Mouse (Mus musculus) neural tube, embryonic 13.5 days (tissue): ENCODE measurements around the gene Cd6. TPM values are rescaled to one million over a fixed set of nuclear protein-coding genes. Genes with fewer than 3 reads are reported as not detected.

Source experiments
- ATAC-seq: fragments of 200-750 bp; cut with Nextera tagmentation; 2 replicates; pipeline ENCODE4 v1.8.0; 2017; ENCODE audit warnings: low read depth, mild to moderate bottlenecking, moderate TSS enrichment, moderate library complexity
- H3K27ac ChIP-seq: fragments of 300-500 bp; sonication (generic); replicated peaks from 2 replicates; pipeline ENCODE4 v1.5.1; 2015; ENCODE audit warnings: moderate library complexity, mild to moderate bottlenecking, inconsistent platforms
- H3K27me3 ChIP-seq: fragments of 300-500 bp; sonication (generic); 2 replicates; pipeline ENCODE4 v1.6.1; 2015; ENCODE audit warnings: mild to moderate bottlenecking, inconsistent platforms
- H3K36me3 ChIP-seq: fragments of 300-500 bp; sonication (generic); 2 replicates; pipeline ENCODE4 v1.6.1; 2015; ENCODE audit warnings: mild to moderate bottlenecking, inconsistent platforms
- H3K4me1 ChIP-seq: fragments of 300-500 bp; sonication (generic); replicated peaks from 2 replicates; pipeline ENCODE4 v1.6.1; 2015; ENCODE audit warnings: inconsistent platforms
- H3K4me2 ChIP-seq: fragments of 300-500 bp; sonication (generic); 2 replicates; pipeline ENCODE4 v1.6.1; 2015; ENCODE audit warnings: inconsistent platforms, mild to moderate bottlenecking, moderate library complexity
- H3K4me3 ChIP-seq: fragments of 300-500 bp; sonication (generic); 2 replicates; pipeline ENCODE4 v1.5.1; 2015; ENCODE audit warnings: mild to moderate bottlenecking, inconsistent platforms
- H3K9ac ChIP-seq: fragments of 300-500 bp; sonication (generic); 2 replicates; pipeline ENCODE4 v1.6.1; 2015; ENCODE audit warnings: moderate library complexity, mild to moderate bottlenecking, inconsistent platforms
- H3K9me3 ChIP-seq: fragments of 300-500 bp; sonication (generic); 2 replicates; pipeline ENCODE4 v1.6.1; 2016; ENCODE audit warnings: inconsistent platforms
- WGBS: fragments of 180-500 bp; shearing (Covaris S2); methylation state at CpG from one replicate; pipeline ENCODE4 v1.1.7; 2015; 5-methylcytosine and 5-hydroxymethylcytosine counted together
- polyA plus RNA-seq: library from polyadenylated mRNA; unstranded; fragments of >200 nt; fragmentation: Nextera tagmentation; extraction: Ambion mirVana; gene quantifications from 2 replicates; pipeline ENCODE4 v1.2.1, GENCODE M21; 2015

The Cd6 gene
- polyA plus RNA-seq, 1 experiment from 2014 or later: not detected

- WGBS: 91% methylated on average over 3 of the region's 3 CpGs
- Histone ChIP-seq H3K4me3 (no peak overlapping the region), H3K27ac (no peak overlapping the region), H3K27me3 (no peaks in the 10 kb centered on the region), H3K9ac (no peak overlapping the region), H3K36me3 (peaks cover 47% of the 10 kb centered on the region), H3K9me3 (no peaks in the 10 kb centered on the region), H3K4me1 (no peaks in the 10 kb centered on the region), H3K4me2 (no peak overlapping the region)
- ATAC-seq: no peak
These were observed 25.6 kb upstream of the Cd6 start for GRCm38 (mm10) chr19:10855422-10855821.

GRCm38 (mm10) chr19:10847311-10848087 is 17.6 kb upstream of the Cd6 start:
- no peak for ATAC-seq
- Histone ChIP-seq H3K4me1 (peaks cover 24% of the 10 kb centered on the region), H3K4me2 (no peak overlapping the region), H3K9me3 (no peaks in the 10 kb centered on the region), H3K9ac (no peak overlapping the region), H3K27me3 (no peaks in the 10 kb centered on the region), H3K27ac (no peak overlapping the region), H3K4me3 (no peak overlapping the region), H3K36me3 (no peaks in the 10 kb centered on the region)
- WGBS: 40% methylated on average over 3 of the region's 3 CpGs

GRCm38 (mm10) chr19:10846150-10846549 is 16.3 kb upstream of the Cd6 start:
- Histone ChIP-seq H3K4me3 (no peak overlapping the region), H3K27ac (no peak overlapping the region), H3K36me3 (no peaks in the 10 kb centered on the region), H3K4me1 (peaks cover 24% of the 10 kb centered on the region), H3K4me2 (no peak overlapping the region), H3K9ac (no peak overlapping the region), H3K9me3 (no peaks in the 10 kb centered on the region), H3K27me3 (no peaks in the 10 kb centered on the region)
- ATAC-seq: no peak
- whole genome bisulfite sequencing: 52% methylated on average over 7 of the region's 7 CpGs

GRCm38 (mm10) chr19:10845454-10845853 is 15.6 kb upstream of the Cd6 start:
- H3K4me2 ChIP-seq: no peak overlapping the region
- peaks cover 24% of the 10 kb centered on the region for H3K4me1 ChIP-seq
- H3K4me3 ChIP-seq: no peak overlapping the region
- H3K27ac ChIP-seq: no peak overlapping the region
- no peaks in the 10 kb centered on the region for H3K27me3 ChIP-seq
- H3K36me3 ChIP-seq: no peaks in the 10 kb centered on the region
- 87% methylated on average over 3 of the region's 3 CpGs for WGBS
- no peak overlapping the region for H3K9ac ChIP-seq
- no peaks in the 10 kb centered on the region for H3K9me3 ChIP-seq
- no peak for ATAC-seq

- Histone ChIP-seq H3K9ac (no peak overlapping the region), H3K4me2 (no peak overlapping the region), H3K27me3 (no peaks in the 10 kb centered on the region), H3K36me3 (no peaks in the 10 kb centered on the region), H3K9me3 (no peaks in the 10 kb centered on the region), H3K4me3 (no peak overlapping the region), H3K4me1 (peaks cover 24% of the 10 kb centered on the region), H3K27ac (no peak overlapping the region)
- no peak for ATAC-seq
- 80% methylated on average over 5 of the region's 5 CpGs for whole genome bisulfite sequencing
These were observed 14.3 kb upstream of the Cd6 start for GRCm38 (mm10) chr19:10844206-10844605.

GRCm38 (mm10) chr19:10842914-10843313 is 13.1 kb upstream of the Cd6 start:
- H3K4me3 ChIP-seq: no peak overlapping the region
- ATAC-seq: no peak
- no peaks in the 10 kb centered on the region for H3K27me3 ChIP-seq
- H3K27ac ChIP-seq: no peak overlapping the region
- H3K9ac ChIP-seq: no peak overlapping the region
- peaks cover 22% of the 10 kb centered on the region for H3K4me1 ChIP-seq
- 49% methylated on average over 24 of the region's 24 CpGs for WGBS
- H3K36me3 ChIP-seq: no peaks in the 10 kb centered on the region
- H3K4me2 ChIP-seq: no peak overlapping the region
- H3K9me3 ChIP-seq: no peaks in the 10 kb centered on the region

- Histone ChIP-seq H3K4me1 (peaks cover 14% of the 10 kb centered on the region), H3K4me3 (no peak overlapping the region)
- 61% methylated on average over 16 of the region's 16 CpGs for WGBS
These were observed 12.1 kb upstream of the Cd6 start for GRCm38 (mm10) chr19:10841721-10842626.

GRCm38 (mm10) chr19:10839010-10839892 is 9.4 kb upstream of the Cd6 start, which contains the start of gene Slc15a3:
Gene Slc15a3, plus strand, starts transcription at chr19:10839727.
- no peaks in the 10 kb centered on the region for H3K27me3 ChIP-seq
- ATAC-seq: no peak
- no peaks in the 10 kb centered on the region for H3K4me1 ChIP-seq
- no peaks in the 10 kb centered on the region for H3K9me3 ChIP-seq
- no peak within 1 kb of the TSS for H3K27ac ChIP-seq
- WGBS: 79% methylated on average over 15 of the region's 15 CpGs
- no peak within 1 kb of the TSS for H3K4me3 ChIP-seq
- no peak within 1 kb of the TSS for H3K4me2 ChIP-seq
- H3K9ac ChIP-seq: no peak within 1 kb of the TSS
- H3K36me3 ChIP-seq: no peaks in the 10 kb centered on the region

More at GRCm38 (mm10) chr19:10841721-10842626, 12.1 kb upstream of the Cd6 start:
- Histone ChIP-seq H3K27me3 (no peaks in the 10 kb centered on the region), H3K27ac (no peak overlapping the region), H3K9me3 (no peaks in the 10 kb centered on the region), H3K4me2 (no peak overlapping the region), H3K9ac (no peak overlapping the region), H3K36me3 (no peaks in the 10 kb centered on the region)
- ATAC-seq: no peak

GRCm38 (mm10) chr19:10835671-10836070 is 5.8 kb upstream of the Cd6 start:
- WGBS: 57% methylated on average over 3 of the region's 3 CpGs
- no peak for ATAC-seq

GRCm38 (mm10) chr19:10833611-10834010 is 3.8 kb upstream of the Cd6 start:
- no peaks in the 10 kb centered on the region for H3K36me3 ChIP-seq

More at GRCm38 (mm10) chr19:10835671-10836070, 5.8 kb upstream of the Cd6 start:
- Histone ChIP-seq H3K4me3 (no peak overlapping the region), H3K27me3 (no peaks in the 10 kb centered on the region), H3K27ac (no peak overlapping the region), H3K9ac (no peak overlapping the region), H3K4me1 (no peaks in the 10 kb centered on the region), H3K4me2 (no peak overlapping the region), H3K9me3 (no peaks in the 10 kb centered on the region), H3K36me3 (no peaks in the 10 kb centered on the region)

GRCm38 (mm10) chr19:10832030-10832429 is 2.2 kb upstream of the Cd6 start:
- Histone ChIP-seq H3K27ac (no peak overlapping the region), H3K36me3 (no peaks in the 10 kb centered on the region), H3K27me3 (no peaks in the 10 kb centered on the region), H3K4me2 (no peak overlapping the region), H3K9me3 (no peaks in the 10 kb centered on the region), H3K9ac (no peak overlapping the region), H3K4me1 (no peaks in the 10 kb centered on the region), H3K4me3 (no peak overlapping the region)
- 79% methylated on average over 3 of the region's 3 CpGs for WGBS
- ATAC-seq: no peak

More at GRCm38 (mm10) chr19:10833611-10834010, 3.8 kb upstream of the Cd6 start:
- no peak overlapping the region for H3K27ac ChIP-seq
- no peaks in the 10 kb centered on the region for H3K4me1 ChIP-seq
- H3K4me2 ChIP-seq: no peak overlapping the region
- no peak overlapping the region for H3K4me3 ChIP-seq
- no peak overlapping the region for H3K9ac ChIP-seq
- 82% methylated on average over 3 of the region's 3 CpGs for WGBS
- H3K27me3 ChIP-seq: no peaks in the 10 kb centered on the region
- H3K9me3 ChIP-seq: no peaks in the 10 kb centered on the region
- ATAC-seq: no peak
